Mouse (Mus musculus): ENCODE measurements at regions not wholly inside any gene's neighbourhood (a gene's known extent, or its start where the extent isn't known, plus 50 kb on each side); places are given as distances from the start of the nearest gene placed in this dataset.

- no peak for ATAC-seq (ENCODE audit: insufficient number of reproducible peaks, low FRiP score, low TSS enrichment, low read depth)
- Histone ChIP-seq H3K4me3 (no peak overlapping the region), H3K27ac (no peak overlapping the region), H3K4me1 (peaks cover 6% of the 10 kb centered on the region; the same call in 1 of the 2 replicates), H3K36me3 (no peaks in the 10 kb centered on the region), H3K4me2 (no peak overlapping the region), H3K9ac (no peak overlapping the region), H3K9me3 (no peaks in the 10 kb centered on the region), H3K27me3 (no peaks in the 10 kb centered on the region)
- WGBS, result 53% methylated on average over 5 of the region's 5 CpGs
Measured at GRCm38 (mm10) chr12:77133465-77134305, 104.2 kb upstream of the Fut8 start.

DNA sequence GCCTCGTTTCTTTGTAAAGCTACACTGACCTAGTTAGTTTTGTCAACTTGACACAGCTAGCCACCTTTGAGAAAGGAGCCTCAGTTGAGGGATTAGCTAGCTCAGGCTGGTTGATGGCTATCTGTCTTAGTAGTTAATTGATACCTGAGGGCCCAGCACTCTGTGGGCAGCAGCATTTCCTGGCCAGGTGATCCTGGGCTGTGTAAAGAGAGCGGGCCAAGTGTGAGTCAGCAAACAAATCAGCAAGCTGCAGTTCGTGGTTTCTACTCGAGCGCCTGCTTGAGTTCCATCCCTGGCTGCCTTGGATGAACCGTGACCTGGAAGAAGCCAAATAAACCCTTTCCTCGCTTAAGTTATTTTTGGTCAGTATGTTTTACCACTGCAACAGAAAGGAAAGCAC lies 106.6 kb upstream of the Fut8 start:
- no peak overlapping the region for H3K27ac ChIP-seq
- ATAC-seq (ENCODE audit: insufficient number of reproducible peaks, low FRiP score, low TSS enrichment, low read depth), result no peak
- no peaks in the 10 kb centered on the region for H3K9me3 ChIP-seq
- peaks cover 6% of the 10 kb centered on the region; the same call in 1 of the 2 replicates for H3K4me1 ChIP-seq
- H3K27me3 ChIP-seq, result no peaks in the 10 kb centered on the region
- no peak overlapping the region for H3K4me3 ChIP-seq
- no peak overlapping the region for H3K9ac ChIP-seq
- no peak overlapping the region for H3K4me2 ChIP-seq
- H3K36me3 ChIP-seq, result no peaks in the 10 kb centered on the region
- 50% methylated on average over 7 of the region's 7 CpGs for WGBS

GRCm38 (mm10) chr12:77130526-77130925 lies 107.4 kb upstream of the Fut8 start:
- H3K9ac ChIP-seq, result no peak overlapping the region
- H3K36me3 ChIP-seq, result no peaks in the 10 kb centered on the region
- no peak for ATAC-seq (ENCODE audit: insufficient number of reproducible peaks, low FRiP score, low TSS enrichment, low read depth)
- H3K27me3 ChIP-seq, result no peaks in the 10 kb centered on the region
- H3K27ac ChIP-seq, result no peak overlapping the region
- peaks cover 6% of the 10 kb centered on the region; the same call in 1 of the 2 replicates for H3K4me1 ChIP-seq
- WGBS, result 56% methylated on average over 6 of the region's 6 CpGs
- H3K4me2 ChIP-seq, result no peak overlapping the region
- no peak overlapping the region for H3K4me3 ChIP-seq
- H3K9me3 ChIP-seq, result no peaks in the 10 kb centered on the region

DNA sequence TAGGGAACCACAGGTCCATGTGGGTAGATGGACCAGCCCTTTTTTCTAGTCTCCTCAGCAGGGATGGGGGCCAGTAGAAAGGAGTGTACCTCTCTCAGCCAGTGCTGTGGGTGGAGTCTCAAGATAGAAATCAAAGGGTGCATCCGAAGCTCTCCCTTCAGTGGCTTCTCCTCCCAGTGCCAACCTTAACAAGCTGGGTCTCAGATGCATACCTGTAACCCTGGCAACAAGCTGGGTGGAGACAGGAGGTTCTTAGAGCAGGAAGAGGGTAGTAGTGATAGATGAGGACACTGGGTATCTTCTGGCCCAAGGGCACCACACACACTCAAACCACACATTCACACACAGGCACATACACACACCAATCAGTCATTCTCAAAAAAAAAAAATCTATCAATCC lies 113.7 kb upstream of the Fut8 start:
- no peak overlapping the region for H3K4me2 ChIP-seq

GRCm38 (mm10) chr12:77113516-77113915 lies 124.4 kb upstream of the Fut8 start:
- Histone ChIP-seq H3K9me3 (no peaks in the 10 kb centered on the region), H3K4me1 (no peaks in the 10 kb centered on the region), H3K4me3 (no peak overlapping the region), H3K36me3 (no peaks in the 10 kb centered on the region), H3K27me3 (no peaks in the 10 kb centered on the region), H3K27ac (no peak overlapping the region), H3K4me2 (no peak overlapping the region), H3K9ac (no peak overlapping the region)
- whole genome bisulfite sequencing, result 70% methylated on average over 2 of the region's 2 CpGs
- no peak for ATAC-seq (ENCODE audit: insufficient number of reproducible peaks, low FRiP score, low TSS enrichment, low read depth)

More for the DNA sequence above, 113.7 kb upstream of the Fut8 start:
- no peak overlapping the region for H3K4me3 ChIP-seq
- no peak overlapping the region for H3K27ac ChIP-seq
- H3K9me3 ChIP-seq, result no peaks in the 10 kb centered on the region
- H3K9ac ChIP-seq, result no peak overlapping the region
- no peaks in the 10 kb centered on the region for H3K4me1 ChIP-seq
- H3K36me3 ChIP-seq, result no peaks in the 10 kb centered on the region
- ATAC-seq (ENCODE audit: insufficient number of reproducible peaks, low FRiP score, low TSS enrichment, low read depth), result no peak
- 46% methylated on average over 1 of the region's 1 CpGs for WGBS
- no peaks in the 10 kb centered on the region for H3K27me3 ChIP-seq

DNA sequence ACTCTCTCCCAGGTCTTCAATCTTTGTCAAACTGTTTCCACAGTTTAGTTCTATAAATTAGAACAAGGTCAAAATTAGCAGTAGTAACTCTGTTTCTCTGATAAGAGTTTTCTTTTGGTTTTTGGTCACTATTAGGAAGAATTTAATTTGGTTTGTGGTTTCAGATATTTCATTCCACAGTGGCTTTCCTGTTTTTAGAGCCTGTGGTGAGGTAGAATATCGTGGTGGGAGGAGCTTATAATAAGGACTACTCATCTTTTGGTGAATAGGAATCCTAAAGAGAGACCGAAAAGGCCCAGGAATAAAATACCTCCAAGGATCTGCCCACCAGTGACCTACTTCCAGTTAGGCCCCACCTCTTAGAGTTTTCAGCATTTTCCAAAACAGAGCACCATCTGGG lies 125.8 kb upstream of the Fut8 start:
- Histone ChIP-seq H3K9ac (no peak overlapping the region), H3K4me2 (no peak overlapping the region), H3K27me3 (no peaks in the 10 kb centered on the region), H3K36me3 (no peaks in the 10 kb centered on the region), H3K27ac (no peak overlapping the region), H3K4me3 (no peak overlapping the region), H3K9me3 (no peaks in the 10 kb centered on the region), H3K4me1 (no peaks in the 10 kb centered on the region)
- 81% methylated on average over 2 of the region's 2 CpGs for WGBS
- ATAC-seq (ENCODE audit: insufficient number of reproducible peaks, low FRiP score, low TSS enrichment, low read depth), result no peak

- no peak for ATAC-seq (ENCODE audit: insufficient number of reproducible peaks, low FRiP score, low TSS enrichment, low read depth)
- no peak overlapping the region for H3K27ac ChIP-seq
- H3K4me2 ChIP-seq, result no peak overlapping the region
- no peak overlapping the region for H3K9ac ChIP-seq
- WGBS, result 79% methylated on average over 3 of the region's 3 CpGs
- no peaks in the 10 kb centered on the region for H3K36me3 ChIP-seq
- H3K4me3 ChIP-seq, result no peak overlapping the region
- H3K27me3 ChIP-seq, result no peaks in the 10 kb centered on the region
- no peaks in the 10 kb centered on the region for H3K4me1 ChIP-seq
- no peaks in the 10 kb centered on the region for H3K9me3 ChIP-seq
Measured at GRCm38 (mm10) chr12:77107251-77107650, 130.7 kb upstream of the Fut8 start.

- Histone ChIP-seq H3K9ac (no peak overlapping the region), H3K4me1 (no peaks in the 10 kb centered on the region), H3K4me2 (no peak overlapping the region), H3K9me3 (no peaks in the 10 kb centered on the region), H3K4me3 (no peak overlapping the region), H3K36me3 (no peaks in the 10 kb centered on the region), H3K27me3 (no peaks in the 10 kb centered on the region), H3K27ac (no peak overlapping the region)
- ATAC-seq (ENCODE audit: insufficient number of reproducible peaks, low FRiP score, low TSS enrichment, low read depth), result no peak
- 78% methylated on average over 4 of the region's 4 CpGs for WGBS
Measured at GRCm38 (mm10) chr12:77105887-77106600, 131.9 kb upstream of the Fut8 start.

- H3K4me3 ChIP-seq, result no peak overlapping the region
- no peak for ATAC-seq (ENCODE audit: insufficient number of reproducible peaks, low FRiP score, low TSS enrichment, low read depth)
- WGBS, result 93% methylated on average over 2 of the region's 2 CpGs
- no peak overlapping the region for H3K27ac ChIP-seq
- no peak overlapping the region for H3K4me2 ChIP-seq
- H3K9me3 ChIP-seq, result no peaks in the 10 kb centered on the region
- H3K27me3 ChIP-seq, result no peaks in the 10 kb centered on the region
- no peak overlapping the region for H3K9ac ChIP-seq
- no peaks in the 10 kb centered on the region for H3K4me1 ChIP-seq
- no peaks in the 10 kb centered on the region for H3K36me3 ChIP-seq
Measured at GRCm38 (mm10) chr12:77100482-77100881, 137.4 kb upstream of the Fut8 start.

GRCm38 (mm10) chr12:77099521-77099920 lies 137.5 kb upstream of the Max start:
- ATAC-seq (ENCODE audit: insufficient number of reproducible peaks, low FRiP score, low TSS enrichment, low read depth), result no peak
- Histone ChIP-seq H3K27ac (no peak overlapping the region), H3K4me1 (no peaks in the 10 kb centered on the region), H3K9me3 (no peaks in the 10 kb centered on the region), H3K4me2 (no peak overlapping the region), H3K4me3 (no peak overlapping the region), H3K9ac (no peak overlapping the region), H3K36me3 (no peaks in the 10 kb centered on the region), H3K27me3 (no peaks in the 10 kb centered on the region)
- 71% methylated on average over 5 of the region's 5 CpGs for WGBS

DNA sequence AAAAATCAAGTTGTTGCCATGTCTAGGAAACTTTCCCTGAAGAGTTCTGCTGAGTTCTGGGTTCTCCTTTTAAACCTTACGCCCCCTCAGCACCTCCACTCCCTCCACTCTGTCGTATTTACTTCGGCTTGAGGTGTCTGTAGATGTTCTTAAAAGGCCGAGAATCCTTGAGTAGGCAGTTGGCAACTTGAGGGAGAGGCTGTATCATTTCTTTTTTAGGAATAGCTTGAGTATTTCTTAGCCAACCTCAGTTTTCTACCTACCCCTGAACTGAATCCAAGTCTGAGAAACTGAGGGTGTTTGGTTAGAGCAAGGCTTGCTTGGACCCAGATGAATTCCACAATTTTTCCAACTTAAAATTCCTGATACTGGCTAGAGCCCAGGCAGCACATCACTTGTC lies 136.8 kb upstream of the Max start:
- Histone ChIP-seq H3K4me3 (no peak overlapping the region), H3K9me3 (no peaks in the 10 kb centered on the region), H3K4me2 (no peak overlapping the region), H3K4me1 (no peaks in the 10 kb centered on the region), H3K27me3 (no peaks in the 10 kb centered on the region), H3K9ac (no peak overlapping the region), H3K27ac (no peak overlapping the region), H3K36me3 (no peaks in the 10 kb centered on the region)
- WGBS, result 90% methylated on average over 4 of the region's 4 CpGs
- ATAC-seq (ENCODE audit: insufficient number of reproducible peaks, low FRiP score, low TSS enrichment, low read depth), result no peak

- H3K27ac ChIP-seq, result no peak overlapping the region
- no peaks in the 10 kb centered on the region for H3K9me3 ChIP-seq
- H3K4me2 ChIP-seq, result no peak overlapping the region
- no peaks in the 10 kb centered on the region for H3K27me3 ChIP-seq
- no peak overlapping the region for H3K4me3 ChIP-seq
- H3K4me1 ChIP-seq, result peaks cover 4% of the 10 kb centered on the region; the same call in 1 of the 2 replicates
- no peaks in the 10 kb centered on the region for H3K36me3 ChIP-seq
- WGBS, result 95% methylated on average over 2 of the region's 2 CpGs
- no peak for ATAC-seq (ENCODE audit: insufficient number of reproducible peaks, low FRiP score, low TSS enrichment, low read depth)
- no peak overlapping the region for H3K9ac ChIP-seq
Measured at GRCm38 (mm10) chr12:77097831-77098230, 135.8 kb upstream of the Max start.
